Mouse (Mus musculus): ENCODE results near the gene Btbd7. TPM values are rescaled to one million over a fixed set of nuclear protein-coding genes. Genes with fewer than 3 reads are reported as not detected.

Btbd7 gene
- total RNA-seq, 4 experiments from 2014 or later = 16.7 to 18.7 (median 17.1) TPM

- DNase-seq (ENCODE audit: low spot score in 2 of 2) = peak in 1 of 2 experiments; percentile 31
Measured at GRCm38 (mm10) chr12:102733381-102733780, 144.9 kb downstream of the Btbd7 start.

- DNase-seq (ENCODE audit: low spot score in 2 of 2) = no peak
Measured at GRCm38 (mm10) chr12:102730798-102731619, 147.3 kb downstream of the Btbd7 start.

Other genes with a start within 250 kb of the Btbd7 start
- gene Itpk1, start 173.5 kb downstream of the Btbd7 start, total RNA-seq (2022) = 10 to 100 TPM in 1 of 4 experiments, 1 to 10 TPM in 3; 5.7 to 10.4 (median 8.2) TPM
- gene Moap1, start 134.8 kb downstream of the Btbd7 start, total RNA-seq (2022) = 1 to 10 TPM; 3.8 to 4.7 (median 4.2) TPM
- gene Tmem251, start 134.7 kb downstream of the Btbd7 start, total RNA-seq (2022) = 1 to 10 TPM; 2.3 to 4.2 (median 2.5) TPM
- gene Gm28051, start 120.7 kb downstream of the Btbd7 start, total RNA-seq (2022) = not detected
- 10 to 100 TPM; 10.3 to 12.0 (median 10.9) TPM for gene Gon7, start 120.7 kb downstream of the Btbd7 start, total RNA-seq (2022)
- 10 to 100 TPM; 16.0 to 16.9 (median 16.3) TPM for gene Ubr7, start 120.5 kb downstream of the Btbd7 start, total RNA-seq (2022)
- gene Gm20604, start 119.8 kb downstream of the Btbd7 start, total RNA-seq (2022) = 1 to 10 TPM; 2.7 to 2.9 (median 2.9) TPM
- gene Cox8c, start 20.8 kb upstream of the Btbd7 start, total RNA-seq (2022) = not detected
- under 1 TPM in 2 of 4 experiments, not detected in 2; 0.17 to 0.40 TPM for gene Unc79, start 70.4 kb upstream of the Btbd7 start, total RNA-seq (2022)

All from gastrocnemius, adult 8-10 months (tissue).